Mouse (Mus musculus) embryonic facial prominence, embryonic 11.5 days (tissue): Measurements from ENCODE around the gene Tmem230. TPM values are rescaled to one million over a fixed set of nuclear protein-coding genes. Genes with fewer than 3 reads are reported as not detected.
"Not testable (repeated sequence)": the region's sequence is repeated elsewhere in the genome, so short reads cannot be mapped to it uniquely, and the experiment has no call there.

Source experiments
- ATAC-seq: fragments of 200-750 bp; cut with Nextera tagmentation; replicated peaks from 2 replicates; pipeline ENCODE4 v1.8.0; 2017; ENCODE audit warnings: low read depth; ENCODE audit not compliant: insufficient number of reproducible peaks, low FRiP score, low TSS enrichment
- DNase-seq: peaks from one replicate; pipeline ENCODE4 v3.0.0-alpha.2; 2015; ENCODE audit warnings: low spot score
- H3K27ac ChIP-seq: fragments of 300-500 bp; sonication (generic); replicated peaks from 2 replicates; pipeline ENCODE4 v1.5.1; 2014; ENCODE audit warnings: mild to moderate bottlenecking, low read depth, low read length, control low read depth
- H3K27me3 ChIP-seq: fragments of 300-500 bp; sonication (generic); 2 replicates; pipeline ENCODE4 v1.6.1; 2014; ENCODE audit warnings: mild to moderate bottlenecking, low read length, moderate library complexity, mixed read lengths; ENCODE audit not compliant: control insufficient read depth, insufficient read depth
- H3K36me3 ChIP-seq: fragments of 300-500 bp; sonication (generic); replicated peaks from 2 replicates; pipeline ENCODE4 v1.6.1; 2014; ENCODE audit warnings: low read depth, mild to moderate bottlenecking, low read length, moderate library complexity, mixed read lengths; ENCODE audit not compliant: control insufficient read depth, insufficient read depth
- H3K4me1 ChIP-seq: fragments of 300-500 bp; sonication (generic); 2 replicates; pipeline ENCODE4 v1.6.1; 2014; ENCODE audit warnings: low read length, mixed read lengths; ENCODE audit not compliant: control insufficient read depth, insufficient read depth
- H3K4me2 ChIP-seq: fragments of 300-500 bp; sonication (generic); 2 replicates; pipeline ENCODE4 v1.6.1; 2014; ENCODE audit warnings: low read depth, mild to moderate bottlenecking, control low read depth, low read length, moderate library complexity
- H3K4me3 ChIP-seq: fragments of 300-500 bp; sonication (generic); 2 replicates; pipeline ENCODE4 v1.5.1; 2014; ENCODE audit warnings: low read depth, low read length, control low read depth
- H3K9ac ChIP-seq: fragments of 300-500 bp; sonication (generic); replicated peaks from 2 replicates; pipeline ENCODE4 v1.6.1; 2014; ENCODE audit warnings: mild to moderate bottlenecking, control low read depth, low read length
- H3K9me3 ChIP-seq: fragments of 300-500 bp; sonication (generic); replicated peaks from 2 replicates; pipeline ENCODE4 v1.6.1; 2016; ENCODE audit warnings: mild to moderate bottlenecking, low read length, inconsistent platforms, mixed read lengths; ENCODE audit not compliant: control insufficient read depth
- WGBS: fragments of 180-500 bp; shearing (Covaris S2); extraction: QIAGEN DNeasy Blood & Tissue Kit; methylation state at CpG from one replicate; pipeline ENCODE4 v1.1.7; 2014; 5-methylcytosine and 5-hydroxymethylcytosine counted together
- polyA plus RNA-seq: library from polyadenylated mRNA; unstranded; fragments of >200 nt; fragmentation: Nextera tagmentation; extraction: Ambion mirVana; gene quantifications from 2 replicates; pipeline ENCODE4 v1.2.1, GENCODE M21; 2014

Tmem230 gene
- polyA plus RNA-seq, 1 experiment from 2014 or later = 51.3 TPM

- not testable (repeated sequence) for DNase-seq, H3K27ac ChIP-seq, H3K4me1 ChIP-seq, H3K36me3 ChIP-seq, H3K27me3 ChIP-seq, H3K9ac ChIP-seq, H3K4me2 ChIP-seq, H3K9me3 ChIP-seq, ATAC-seq, H3K4me3 ChIP-seq
- 93% methylated on average over 5 of the region's 5 CpGs for WGBS
These were observed 38.1 kb upstream of the Tmem230 start for GRCm38 (mm10) chr2:132285722-132286121.

GRCm38 (mm10) chr2:132284492-132285139 is 37.0 kb upstream of the Tmem230 start:
- Histone ChIP-seq H3K36me3 (no peaks in the 10 kb centered on the region), H3K9ac (no peak overlapping the region), H3K4me2 (no peak overlapping the region), H3K27me3 (no peaks in the 10 kb centered on the region), H3K9me3 (no peaks in the 10 kb centered on the region), H3K4me1 (peaks cover 3% of the 10 kb centered on the region; the same call in 1 of the 2 replicates), H3K27ac (peak overlapping the region; percentile 41; the same call in 1 of the 2 replicates), H3K4me3 (no peak overlapping the region)
- DNase-seq (peak; percentile 23), ATAC-seq (no peak)
- WGBS = 74% methylated on average over 12 of the region's 12 CpGs

- Histone ChIP-seq H3K27ac (no peak overlapping the region), H3K9ac (no peak overlapping the region), H3K27me3 (no peaks in the 10 kb centered on the region), H3K4me3 (no peak overlapping the region), H3K9me3 (no peaks in the 10 kb centered on the region), H3K4me2 (no peak overlapping the region), H3K4me1 (peaks cover 3% of the 10 kb centered on the region; the same call in 1 of the 2 replicates), H3K36me3 (no peaks in the 10 kb centered on the region)
- peak; percentile 36 for DNase-seq
- 66% methylated on average over 15 of the region's 15 CpGs for WGBS
- ATAC-seq = peak; percentile 61
These were observed 35.8 kb upstream of the Tmem230 start for GRCm38 (mm10) chr2:132283236-132284070.

- DNase-seq (no peak), ATAC-seq (0 out of 2 replicates have a peak, but pooled peaks have one; percentile 30)
- Histone ChIP-seq H3K27me3 (no peaks in the 10 kb centered on the region), H3K36me3 (no peaks in the 10 kb centered on the region), H3K27ac (no peak overlapping the region), H3K9ac (no peak overlapping the region), H3K9me3 (no peaks in the 10 kb centered on the region), H3K4me2 (no peak overlapping the region), H3K4me1 (peaks cover 3% of the 10 kb centered on the region; the same call in 1 of the 2 replicates), H3K4me3 (no peak overlapping the region)
- 29% methylated on average over 12 of the region's 12 CpGs for WGBS
These were observed 35.0 kb upstream of the Tmem230 start for GRCm38 (mm10) chr2:132282453-132283174.

- no peak overlapping the region for H3K4me2 ChIP-seq
- peaks cover 3% of the 10 kb centered on the region; the same call in 1 of the 2 replicates for H3K4me1 ChIP-seq
- DNase-seq (no peak), ATAC-seq (no peak)
- no peaks in the 10 kb centered on the region for H3K36me3 ChIP-seq
- H3K27ac ChIP-seq = no peak overlapping the region
- H3K4me3 ChIP-seq = no peak overlapping the region
- no peaks in the 10 kb centered on the region for H3K27me3 ChIP-seq
- H3K9me3 ChIP-seq = no peaks in the 10 kb centered on the region
- H3K9ac ChIP-seq = no peak overlapping the region
- 56% methylated on average over 10 of the region's 10 CpGs for WGBS
These were observed 34.2 kb upstream of the Tmem230 start for GRCm38 (mm10) chr2:132281560-132282452.

GRCm38 (mm10) chr2:132280518-132281120 is 33.0 kb upstream of the Tmem230 start:
- Histone ChIP-seq H3K36me3 (no peaks in the 10 kb centered on the region), H3K9ac (no peak overlapping the region), H3K27me3 (no peaks in the 10 kb centered on the region), H3K9me3 (no peaks in the 10 kb centered on the region), H3K4me1 (peaks cover 3% of the 10 kb centered on the region; the same call in 1 of the 2 replicates), H3K4me2 (no peak overlapping the region), H3K4me3 (no peak overlapping the region), H3K27ac (no peak overlapping the region)
- 90% methylated on average over 10 of the region's 10 CpGs for WGBS
- ATAC-seq (no peak), DNase-seq (no peak)

GRCm38 (mm10) chr2:132279978-132280377 is 32.4 kb upstream of the Tmem230 start:
- Histone ChIP-seq H3K4me2 (no peak overlapping the region), H3K4me3 (no peak overlapping the region), H3K4me1 (peaks cover 3% of the 10 kb centered on the region; the same call in 1 of the 2 replicates), H3K27me3 (no peaks in the 10 kb centered on the region), H3K9me3 (no peaks in the 10 kb centered on the region), H3K36me3 (no peaks in the 10 kb centered on the region), H3K9ac (no peak overlapping the region), H3K27ac (no peak overlapping the region)
- WGBS = 82% methylated on average over 4 of the region's 4 CpGs
- no peak for DNase-seq
- no peak for ATAC-seq
